Mouse (Mus musculus): ENCODE results near the gene Gfpt1.

- TF ChIP-seq CTCF (IDR thresholded peaks at IDR 0.05; ENCODE audit: borderline replicate concordance, insufficient read depth, low read depth, low read length): no peak
- no peak for TF ChIP-seq POLR2A (IDR thresholded peaks at IDR 0.05; ENCODE audit: borderline replicate concordance, insufficient read depth, low read length)
Observed at GRCm38 (mm10) chr6:87037826-87038620, 4.6 kb upstream of the Gfpt1 start.

Data from cerebellum, adult 2 months (tissue).